Mouse (Mus musculus) cerebellum, adult 11-12 months (tissue): Measurements from ENCODE around the gene Psmd11.
"Not testable (repeated sequence)": the region's sequence is repeated elsewhere in the genome, so short reads cannot be mapped to it uniquely, and the experiment has no call there.

Source experiments
- DNase-seq: peaks from one replicate; pipeline ENCODE4 v3.0.0; 2022

The Psmd11 gene

DNA sequence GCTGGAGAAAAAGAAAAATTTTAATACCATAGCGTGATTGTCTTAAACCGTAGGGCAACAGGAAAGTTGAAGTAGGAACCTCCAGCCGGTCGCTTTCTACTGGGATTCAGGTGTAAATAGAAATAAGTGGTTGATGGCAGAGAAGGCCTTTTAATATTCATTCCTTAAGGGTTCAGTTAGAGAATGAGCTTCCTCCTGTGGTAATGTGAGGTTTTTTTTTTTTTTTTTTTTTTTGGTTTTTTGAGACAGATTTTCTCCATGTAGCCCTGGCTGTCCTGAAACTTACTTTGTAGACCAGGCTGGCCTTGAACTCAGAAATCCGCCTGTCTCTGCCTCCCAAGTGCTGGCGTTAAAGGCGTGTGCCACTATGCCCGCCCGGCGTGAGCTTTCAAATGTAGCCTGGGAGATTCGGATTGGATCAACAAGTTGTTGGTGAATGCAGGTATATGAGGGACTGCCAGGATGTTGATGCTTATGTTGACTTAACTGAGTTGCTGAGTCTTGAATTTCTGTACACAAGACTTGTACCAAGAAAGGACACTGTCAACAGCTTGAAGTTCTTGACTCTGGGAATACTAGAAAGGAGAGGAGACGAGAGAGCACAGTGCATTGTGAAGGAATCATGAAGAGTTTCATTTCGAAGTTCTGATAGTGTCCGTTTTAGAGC is 1.2 kb downstream of the Psmd11 start:
- no peak for DNase-seq

DNA sequence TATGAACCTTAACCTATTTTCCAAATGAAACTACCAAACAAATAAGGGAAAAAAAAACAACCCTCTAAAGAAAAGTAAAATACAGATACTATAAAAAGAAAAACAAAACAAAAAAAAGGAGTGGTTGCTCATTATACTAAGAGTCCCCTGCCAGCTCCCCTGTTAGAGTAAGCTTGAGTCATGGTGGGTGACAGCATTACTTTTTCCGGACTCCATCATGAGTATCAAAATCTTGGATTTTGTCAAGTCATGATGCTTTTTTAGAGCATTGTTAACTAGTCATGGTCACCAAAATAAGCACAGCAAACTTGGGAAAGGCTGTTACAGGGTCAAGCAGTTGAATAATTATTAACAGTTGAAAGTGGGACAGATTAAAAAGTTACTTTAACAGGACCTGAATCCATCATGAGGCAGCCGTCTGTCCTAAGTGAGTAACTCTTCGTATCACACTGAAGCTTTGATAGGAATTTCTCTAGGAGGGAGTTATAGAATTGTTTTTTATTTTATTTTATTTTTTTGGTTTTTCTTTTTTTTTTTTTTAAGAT is 2.0 kb downstream of the Psmd11 start:
- no peak for DNase-seq

DNA sequence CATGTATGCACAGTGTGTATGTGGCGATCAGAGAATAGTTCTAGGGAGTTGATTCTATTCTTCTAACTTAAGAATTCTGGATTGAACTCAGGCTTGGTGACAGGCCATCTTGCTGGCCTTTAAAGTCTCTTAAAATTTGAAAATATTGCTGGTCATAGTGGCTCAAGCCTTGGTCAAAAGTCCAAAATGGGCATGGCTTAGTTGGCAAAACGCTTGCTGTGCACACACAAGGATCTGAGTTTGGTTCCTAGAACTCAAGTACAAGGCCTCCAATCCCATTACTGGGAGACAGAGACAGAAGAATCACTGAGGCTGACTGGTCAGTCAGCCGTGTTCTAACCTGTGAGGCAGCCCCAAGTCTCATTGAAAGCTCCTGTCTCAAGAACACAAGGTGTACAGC is 18.5 kb downstream of the Psmd11 start:
- no peak for DNase-seq

DNA sequence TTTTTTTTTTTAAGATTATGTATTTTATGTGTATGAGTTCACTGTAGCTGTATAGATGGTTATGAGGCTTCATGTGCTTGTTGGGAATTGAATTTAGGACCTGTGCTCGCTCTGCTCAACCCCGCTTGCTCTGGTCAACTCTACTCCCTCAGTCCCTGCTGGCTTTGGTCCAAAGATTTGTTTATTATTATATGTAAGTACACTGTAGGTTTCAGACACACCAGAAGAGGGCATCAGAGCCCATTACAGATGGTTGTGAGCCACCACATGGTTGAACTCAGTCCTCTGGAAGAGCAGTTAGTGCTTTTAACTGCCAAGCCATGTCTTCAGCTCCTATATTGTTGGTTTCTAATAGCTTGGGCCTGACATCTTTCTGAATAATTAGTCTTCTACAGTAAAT is 21.4 kb downstream of the Psmd11 start:
- no peak for DNase-seq

DNA sequence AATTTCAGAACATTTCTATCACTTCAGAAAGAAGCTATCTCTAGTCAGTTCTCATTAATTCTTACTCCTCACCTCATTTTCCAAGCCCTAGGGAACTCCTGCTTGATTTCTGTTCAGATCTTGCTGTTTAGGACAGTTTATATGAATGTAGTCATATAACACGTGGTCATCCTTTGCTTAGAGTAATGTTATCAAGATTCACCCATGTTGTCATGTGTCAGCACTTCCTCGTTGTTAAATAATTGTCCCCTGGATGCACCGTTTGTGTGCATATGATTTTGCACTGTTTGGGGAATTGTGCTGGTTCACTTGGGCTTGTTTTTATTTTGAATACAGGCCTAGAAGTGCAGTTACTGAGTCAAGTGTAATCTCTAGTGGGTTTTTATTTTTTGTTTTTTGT is 23.8 kb downstream of the Psmd11 start:
- no peak for DNase-seq

DNA sequence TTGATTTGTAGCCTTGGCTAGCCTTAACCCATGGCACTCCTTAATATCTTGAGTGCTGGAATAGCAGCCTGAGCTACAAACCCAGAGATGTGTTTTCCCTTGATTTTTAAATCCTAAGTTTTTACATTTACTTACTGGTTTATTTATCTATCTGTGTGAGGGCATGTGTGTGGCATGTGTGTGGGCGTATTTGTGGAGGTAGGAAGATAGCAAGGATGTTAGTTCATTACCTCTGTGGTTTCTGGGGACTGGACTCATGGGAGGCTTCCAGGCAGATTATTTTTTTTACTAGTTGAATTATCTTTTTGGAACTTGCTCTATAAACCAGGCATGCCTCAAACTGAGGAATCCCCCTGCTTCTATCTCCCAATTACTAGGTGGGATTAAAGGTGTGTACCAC is 24.8 kb downstream of the Psmd11 start:
- DNase-seq, result no peak

DNA sequence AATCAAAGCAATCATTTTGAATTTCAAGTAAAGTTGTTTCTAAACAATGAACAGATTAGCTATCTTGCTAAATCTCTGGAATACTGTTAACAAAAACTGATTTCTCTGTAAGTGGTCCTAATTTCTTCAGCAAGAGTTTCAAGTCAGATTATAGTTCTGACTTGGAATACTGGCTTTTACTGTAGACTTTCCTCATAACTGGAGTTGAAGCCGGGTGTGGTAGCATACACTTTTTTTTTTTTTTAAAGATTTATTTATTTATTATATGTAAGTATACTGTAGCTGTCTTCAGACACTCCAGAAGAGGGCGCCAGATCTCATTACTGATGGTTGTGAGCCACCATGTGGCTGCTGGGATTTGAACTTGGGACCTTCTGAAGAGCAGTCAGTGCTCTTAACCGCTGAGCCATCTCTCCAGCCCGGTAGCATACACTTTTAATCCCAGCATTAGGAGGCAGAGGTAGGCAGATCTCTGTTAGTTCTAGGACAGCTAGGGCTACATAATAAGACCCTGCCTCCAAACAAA is 35.3 kb downstream of the Psmd11 start:
- DNase-seq, result not testable (repeated sequence)

DNA sequence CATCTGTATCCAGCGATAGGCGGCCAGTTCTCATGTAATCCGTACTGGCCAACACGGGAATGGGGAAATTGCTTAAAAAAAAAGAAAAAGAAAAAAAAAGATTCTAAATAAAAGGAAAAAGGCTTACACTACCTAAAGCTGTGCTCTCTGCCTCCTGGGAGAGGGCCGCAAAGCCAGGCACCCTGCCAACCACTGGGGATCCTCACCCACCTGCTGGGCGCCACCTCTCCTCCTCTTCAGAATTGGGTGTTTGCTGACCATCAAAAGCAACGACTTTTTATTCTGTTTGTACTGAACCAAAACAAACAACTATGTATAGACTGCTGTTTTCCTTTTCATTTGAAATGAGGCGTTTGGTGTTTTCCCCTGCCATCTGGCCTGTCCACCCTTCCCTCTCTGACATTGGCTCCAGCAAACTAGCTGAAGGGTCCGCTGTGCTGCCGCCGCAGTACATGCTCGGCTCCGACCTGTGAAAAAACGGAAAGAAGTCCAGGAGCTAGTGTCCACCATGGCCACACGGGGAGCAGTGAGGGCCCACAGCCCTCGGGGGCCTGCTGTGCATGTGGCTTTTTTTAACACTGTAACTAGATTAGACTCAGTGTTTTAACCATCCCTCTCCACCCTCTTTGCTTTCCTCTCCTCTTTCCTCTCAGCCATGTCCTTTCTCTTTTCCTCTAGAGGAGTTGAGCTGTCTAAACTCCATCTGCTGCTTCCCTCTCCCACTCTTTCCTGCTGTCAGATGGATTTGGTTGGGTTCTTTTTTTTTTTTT is 43.6 kb downstream of the Psmd11 start:
- DNase-seq, result no peak

DNA sequence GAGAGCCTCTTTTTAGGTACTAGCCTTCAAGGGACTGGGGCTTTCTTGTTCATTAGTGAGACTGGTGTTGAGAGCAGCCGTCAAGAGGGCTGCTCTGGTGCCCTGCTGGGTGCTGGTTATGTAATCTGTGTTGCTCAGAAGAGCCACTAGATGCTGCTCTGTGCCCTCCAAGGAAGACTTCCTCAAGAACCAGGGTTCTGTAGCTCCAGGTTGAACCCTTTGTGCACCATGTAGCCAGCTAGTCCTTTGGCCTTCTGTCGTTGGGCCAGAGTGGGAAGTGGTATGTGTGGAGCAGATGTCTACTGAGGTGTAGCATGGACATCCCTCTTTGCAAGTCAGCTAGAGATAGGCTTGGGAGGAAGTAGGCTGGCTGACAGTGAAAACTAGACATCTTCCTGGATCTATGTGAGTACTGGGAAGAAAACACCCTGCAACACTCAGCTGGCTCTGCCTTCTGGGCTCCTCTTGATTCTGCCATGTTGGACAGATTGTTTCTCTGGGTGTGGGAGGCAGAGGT is 45.8 kb downstream of the Psmd11 start:
- DNase-seq, result peak; percentile 85

DNA sequence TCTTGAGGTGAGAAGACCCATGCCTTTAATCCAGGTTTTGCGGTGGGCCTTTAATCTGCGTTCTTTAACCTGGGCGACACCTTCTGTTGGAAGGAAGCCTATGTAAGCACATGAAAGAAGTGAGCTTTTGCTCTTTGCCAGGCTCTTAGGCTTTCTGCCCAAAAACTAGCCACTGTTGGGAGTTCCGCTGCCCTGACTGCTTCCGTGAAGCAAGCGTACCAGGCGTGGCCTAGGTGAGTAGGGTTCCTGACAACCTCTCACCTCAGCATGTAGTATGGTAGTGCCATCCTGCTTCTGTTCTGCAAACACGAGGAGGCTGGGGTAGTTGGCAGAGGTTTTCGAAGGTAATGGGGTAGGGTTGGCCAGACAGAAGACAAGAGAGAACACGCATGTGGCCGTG is 46.4 kb downstream of the Psmd11 start:
- DNase-seq, result peak; percentile 68

DNA sequence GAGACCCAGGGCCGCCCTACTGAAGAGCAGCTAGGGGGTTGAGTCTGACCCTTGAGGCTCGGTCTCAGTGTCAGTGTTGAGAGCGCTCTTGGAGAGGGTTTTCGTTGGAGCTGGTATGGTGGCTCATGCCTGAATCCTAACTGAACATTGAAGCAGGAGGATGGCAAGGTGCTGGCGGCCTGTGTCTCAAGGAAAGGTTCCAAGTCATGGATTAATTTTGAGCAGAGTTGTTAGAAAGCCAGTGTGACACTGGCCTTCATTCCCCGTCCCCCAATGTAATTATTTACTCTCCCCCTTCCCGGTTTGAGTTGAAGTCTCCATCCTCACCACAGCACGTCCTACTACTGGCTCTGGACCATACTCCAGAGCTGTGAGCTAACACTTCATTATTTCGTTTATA is 47.1 kb downstream of the Psmd11 start:
- DNase-seq, result peak; percentile 56

DNA sequence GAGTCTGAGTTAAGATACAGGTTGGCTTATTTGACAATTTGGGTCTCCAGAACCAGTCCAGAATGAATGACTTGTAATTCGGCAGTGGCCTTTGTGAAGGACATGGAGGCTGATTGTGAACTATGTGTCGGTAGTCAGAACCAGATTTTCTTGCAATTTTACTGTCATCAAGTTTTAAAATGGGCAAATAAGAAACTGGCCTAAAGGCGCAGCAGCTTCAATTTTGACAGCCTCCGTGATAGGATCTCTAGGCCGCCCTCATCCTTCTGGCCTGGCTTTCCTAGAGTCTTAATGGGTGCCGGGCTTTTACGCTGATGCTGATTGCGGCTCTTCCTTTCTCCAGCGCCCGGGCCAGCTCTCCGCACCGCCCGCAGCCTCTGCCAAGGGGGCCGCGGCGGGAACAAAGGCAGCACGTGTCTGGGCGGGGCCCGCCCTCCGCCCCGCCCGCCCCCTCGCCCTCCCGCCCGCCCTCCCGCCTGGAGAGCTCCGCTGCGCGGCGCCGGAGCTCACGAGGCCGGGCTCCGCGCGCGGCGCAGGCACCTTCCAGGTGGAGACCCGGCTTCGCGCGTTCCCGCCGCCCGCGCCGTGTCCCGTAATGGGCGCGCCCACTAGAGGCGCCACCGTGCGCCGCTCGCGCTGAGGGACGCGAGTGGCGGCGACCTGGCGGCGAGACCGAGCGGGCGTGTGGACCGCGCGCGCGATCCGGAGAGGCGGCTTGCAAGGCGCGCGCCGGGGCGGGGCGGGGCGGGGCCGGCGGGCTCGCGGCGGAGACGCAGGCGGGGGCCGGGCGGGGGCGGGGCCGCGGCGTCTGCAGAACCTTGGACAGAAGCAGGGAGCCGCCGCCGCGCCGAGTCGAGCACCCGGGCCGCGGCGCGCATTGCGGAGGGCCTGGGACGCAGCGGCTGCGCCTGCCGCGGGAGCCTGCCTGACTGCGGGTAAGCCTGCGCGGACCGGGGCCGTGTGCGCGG is 48.1 kb downstream of the Psmd11 start, which contains the start of gene Cdk5r1:
Gene Cdk5r1, plus strand, starts transcription at position 802 of the 968 bp plus-strand sequence.
- peak; percentile 96 for DNase-seq

DNA sequence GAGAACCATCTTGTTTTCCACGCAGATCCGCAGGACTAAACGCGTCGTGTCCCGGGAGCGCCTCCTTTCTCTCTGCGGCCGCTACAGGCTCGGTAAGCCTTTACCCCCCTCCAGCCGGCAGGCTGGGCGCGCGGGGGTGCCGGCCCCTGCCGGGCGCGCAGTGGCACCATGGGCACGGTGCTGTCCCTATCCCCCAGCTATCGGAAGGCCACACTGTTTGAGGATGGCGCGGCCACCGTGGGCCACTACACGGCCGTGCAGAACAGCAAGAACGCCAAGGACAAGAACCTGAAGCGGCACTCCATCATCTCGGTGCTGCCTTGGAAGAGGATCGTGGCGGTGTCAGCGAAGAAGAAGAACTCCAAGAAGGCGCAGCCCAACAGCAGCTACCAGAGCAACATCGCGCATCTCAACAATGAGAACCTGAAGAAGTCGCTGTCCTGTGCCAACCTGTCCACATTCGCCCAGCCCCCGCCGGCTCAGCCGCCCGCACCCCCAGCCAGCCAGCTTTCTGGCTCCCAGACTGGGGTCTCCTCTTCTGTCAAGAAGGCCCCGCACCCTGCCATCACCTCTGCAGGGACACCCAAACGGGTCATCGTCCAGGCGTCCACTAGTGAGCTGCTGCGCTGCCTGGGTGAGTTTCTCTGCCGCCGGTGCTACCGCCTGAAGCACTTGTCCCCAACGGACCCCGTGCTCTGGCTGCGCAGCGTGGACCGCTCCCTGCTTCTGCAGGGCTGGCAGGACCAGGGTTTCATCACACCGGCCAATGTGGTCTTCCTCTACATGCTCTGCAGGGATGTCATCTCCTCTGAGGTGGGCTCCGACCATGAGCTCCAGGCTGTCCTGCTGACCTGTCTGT is 49.2 kb downstream of the Psmd11 start:
- peak; percentile 78 for DNase-seq

DNA sequence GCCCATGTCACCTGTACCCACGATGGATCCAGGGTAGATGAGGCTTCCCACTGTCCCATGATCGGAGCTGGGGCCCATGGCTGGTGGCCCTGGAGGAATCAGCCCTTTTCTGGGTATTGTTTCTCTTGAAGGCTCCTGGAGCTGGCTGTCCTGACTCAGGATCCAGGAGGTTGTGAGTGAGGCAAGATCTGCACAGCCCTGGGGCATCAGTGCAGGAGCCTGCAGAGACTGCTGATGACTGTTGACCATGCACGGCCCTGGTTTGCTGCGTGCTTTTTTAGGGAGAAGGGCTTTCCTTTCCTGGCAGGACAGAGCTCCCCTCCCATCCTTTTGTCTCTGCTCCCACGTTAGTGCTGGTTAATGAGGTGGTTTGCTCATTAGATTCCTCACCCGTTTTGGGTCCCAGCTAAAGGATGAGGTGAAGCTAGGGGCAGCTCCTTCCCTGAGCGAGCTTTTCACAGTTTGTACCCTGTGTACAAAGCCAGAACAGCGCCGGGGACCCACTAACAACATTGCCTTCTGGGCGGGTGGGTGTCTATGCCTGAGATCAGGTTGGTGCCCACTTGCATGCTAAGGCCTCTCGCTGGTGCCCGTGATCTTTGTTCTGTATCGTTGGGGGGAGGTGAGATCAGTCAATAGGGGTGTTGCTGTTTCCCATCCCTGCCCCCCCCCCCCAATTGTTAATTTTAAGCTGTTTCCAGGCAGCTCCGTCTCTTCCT is 50.4 kb downstream of the Psmd11 start:
- DNase-seq, result peak; percentile 44

DNA sequence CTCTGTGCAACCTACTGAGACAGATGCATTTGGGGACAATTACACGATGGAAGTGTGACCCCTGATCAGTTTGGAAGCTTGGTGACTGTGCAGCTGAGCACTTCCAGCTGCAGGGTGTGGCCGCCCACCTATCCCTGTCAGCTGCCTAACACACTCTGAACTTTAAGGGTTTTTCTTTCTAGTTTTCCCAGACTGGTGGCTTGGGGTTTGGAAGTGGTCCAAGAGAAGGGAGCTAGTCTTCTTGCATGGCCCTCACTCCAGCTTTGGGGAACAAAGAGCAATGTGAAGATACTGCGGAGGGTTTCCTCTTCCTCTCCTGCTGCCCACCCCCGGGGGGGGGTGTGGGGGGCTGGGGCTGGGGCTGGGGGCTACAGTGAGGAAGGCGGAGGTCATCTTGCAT is 51.0 kb downstream of the Psmd11 start:
- DNase-seq, result peak; percentile 63

DNA sequence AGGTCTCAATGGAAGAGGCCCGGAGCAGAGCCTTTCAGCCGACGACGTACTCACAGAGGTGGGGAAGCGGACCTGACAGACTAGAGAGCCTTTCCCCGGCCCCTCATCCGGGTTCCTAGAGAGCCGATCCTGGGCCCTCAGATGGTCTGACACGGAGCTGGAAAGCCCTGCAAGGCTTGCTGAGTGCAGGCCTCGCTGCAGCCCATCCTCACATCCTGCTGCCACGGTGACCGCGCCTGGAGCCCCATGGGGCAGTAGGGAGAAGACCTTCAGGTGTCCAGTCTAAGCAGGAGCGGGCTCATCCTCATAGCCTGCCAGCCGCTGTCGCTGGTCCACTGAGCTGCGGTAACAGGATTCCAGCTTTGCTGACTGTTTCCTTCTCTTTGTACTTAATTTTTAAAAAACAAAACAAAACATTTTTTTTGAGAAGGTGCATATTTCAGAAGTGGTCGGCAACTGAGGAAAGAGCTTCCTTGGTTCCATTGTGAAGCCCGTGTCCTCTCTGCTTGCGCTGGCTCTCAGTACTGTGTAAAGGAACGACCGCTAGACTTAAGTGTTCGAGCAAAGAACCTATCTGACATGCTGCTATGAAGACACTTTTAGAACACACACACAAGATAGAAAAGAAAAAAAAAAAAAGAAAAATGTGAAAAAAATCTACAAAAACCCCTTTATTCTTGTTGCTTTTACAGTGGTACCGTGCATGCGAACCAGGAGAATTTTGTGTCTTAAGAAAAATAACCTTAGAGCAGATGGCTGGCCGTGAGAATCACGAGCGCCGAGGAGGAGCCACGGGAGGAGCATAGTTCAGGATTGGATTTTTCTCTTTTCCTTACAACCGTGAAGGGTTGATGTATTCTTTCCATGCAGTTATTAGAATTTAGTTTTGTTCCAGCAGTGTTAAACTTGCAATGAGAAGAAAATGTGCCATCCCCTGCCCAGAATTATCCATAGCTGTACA is 51.8 kb downstream of the Psmd11 start:
- peak; percentile 60 for DNase-seq

DNA sequence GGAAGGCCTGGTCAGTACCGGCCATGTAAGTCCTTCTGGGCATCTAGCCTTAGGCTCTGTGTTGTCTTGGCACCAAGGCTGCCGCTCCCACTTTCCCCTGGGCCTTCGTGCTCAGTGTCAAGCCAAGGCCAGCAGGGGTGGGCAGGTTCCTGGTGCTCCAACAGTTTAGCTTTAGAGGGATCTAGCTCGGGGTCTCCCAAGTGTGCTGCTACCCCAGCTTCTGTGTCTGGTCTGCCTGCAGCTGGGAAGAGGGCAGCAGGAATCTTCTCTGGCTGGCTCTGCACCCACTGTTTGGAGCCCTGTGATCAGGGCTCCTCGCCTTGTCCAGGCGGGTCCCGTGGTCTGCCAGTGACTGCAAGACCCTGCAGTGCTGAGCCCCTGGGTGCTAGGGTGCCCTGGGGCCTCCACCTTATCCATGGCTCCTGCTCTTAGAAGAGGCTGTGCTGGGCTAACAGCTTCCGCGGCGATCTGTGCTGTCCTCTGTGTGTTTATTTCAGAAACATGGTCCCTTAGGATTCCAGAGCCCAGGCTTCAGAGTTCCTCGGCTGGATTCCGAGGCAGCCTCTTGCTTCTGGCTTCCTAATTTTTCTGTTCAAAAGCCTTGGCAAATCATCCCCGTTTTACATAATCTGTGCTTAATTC is 53.1 kb downstream of the Psmd11 start:
- DNase-seq, result peak; percentile 59

DNA sequence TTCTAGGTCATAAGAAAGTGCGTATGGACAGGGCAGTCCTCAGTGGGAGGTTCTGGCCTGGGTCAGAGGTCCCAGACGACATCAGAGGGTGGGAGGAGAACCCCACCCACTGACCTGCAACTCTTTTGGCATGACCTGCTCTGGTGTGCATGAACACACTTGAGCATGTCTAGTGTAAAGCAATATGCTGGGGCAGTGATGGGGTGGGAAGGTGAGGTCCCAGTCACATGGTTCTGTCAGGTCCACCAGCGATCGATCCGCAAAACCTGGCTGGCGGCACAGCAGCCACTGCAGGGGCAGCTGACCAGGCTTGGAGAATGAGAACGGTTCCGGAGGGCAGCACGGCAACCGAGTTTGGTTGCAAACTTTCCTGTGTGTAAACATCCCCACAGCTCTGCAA is 53.9 kb downstream of the Psmd11 start:
- DNase-seq, result peak; percentile 64

DNA sequence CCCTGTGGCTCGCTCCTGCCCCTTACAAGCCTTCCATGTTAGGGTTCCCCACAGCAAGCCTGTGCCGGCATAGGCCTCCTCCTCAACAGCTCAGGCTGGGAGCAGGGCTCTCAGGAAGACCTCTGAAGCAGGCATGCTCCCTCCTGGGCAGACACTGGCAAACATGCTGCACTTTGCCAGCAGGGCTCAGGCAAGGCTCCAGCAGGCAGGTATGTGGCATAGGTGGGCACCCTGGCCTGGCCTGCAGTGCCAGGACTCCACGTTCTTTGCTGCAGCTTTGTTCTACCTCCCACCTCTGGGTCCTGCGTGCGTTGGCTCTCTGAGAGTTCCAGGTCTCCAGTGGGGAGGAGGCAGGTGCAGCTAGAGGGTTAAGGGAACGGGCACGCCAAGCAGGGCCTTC is 54.5 kb downstream of the Psmd11 start:
- peak; percentile 80 for DNase-seq
